Mouse (Mus musculus): ENCODE measurements around the gene Zswim1. TPM values are rescaled to one million over a fixed set of nuclear protein-coding genes. Genes with fewer than 3 reads are reported as not detected.
"Not testable (repeated sequence)": the region's sequence is repeated elsewhere in the genome, so short reads cannot be mapped to it uniquely, and the experiment has no call there.

The Zswim1 gene
- total RNA-seq, 2 experiments from 2014 or later: 0.30 to 5.4 TPM

- ATAC-seq (replicated peaks; ENCODE audit: low FRiP score, poor library complexity, severe bottlenecking): no peak
Observed at GRCm38 (mm10) chr2:164792400-164793190, 29.9 kb upstream of the Zswim1 start.

GRCm38 (mm10) chr2:164793236-164793635, 29.2 kb upstream of the Zswim1 start:
- peak; percentile 67 for ATAC-seq (replicated peaks; ENCODE audit: low FRiP score, poor library complexity, severe bottlenecking)

- no peak for ATAC-seq (replicated peaks; ENCODE audit: low FRiP score, poor library complexity, severe bottlenecking)
Observed at GRCm38 (mm10) chr2:164793772-164794171, 28.7 kb upstream of the Zswim1 start.

- ATAC-seq (replicated peaks; ENCODE audit: low FRiP score, poor library complexity, severe bottlenecking): peak; percentile 81
Observed at GRCm38 (mm10) chr2:164794293-164794692, 28.2 kb upstream of the Zswim1 start.

GRCm38 (mm10) chr2:164795868-164796267, 26.6 kb upstream of the Zswim1 start:
- no peak for ATAC-seq (replicated peaks; ENCODE audit: low FRiP score, poor library complexity, severe bottlenecking)

GRCm38 (mm10) chr2:164798554-164798953, 23.9 kb upstream of the Zswim1 start:
- not testable (repeated sequence) for ATAC-seq (replicated peaks; ENCODE audit: low FRiP score, poor library complexity, severe bottlenecking)

- ATAC-seq (replicated peaks; ENCODE audit: low FRiP score, poor library complexity, severe bottlenecking): no peak
Observed at GRCm38 (mm10) chr2:164800252-164801004, 22.1 kb upstream of the Zswim1 start.

- no peak for ATAC-seq (replicated peaks; ENCODE audit: low FRiP score, poor library complexity, severe bottlenecking)
Observed at GRCm38 (mm10) chr2:164803201-164803920, 19.1 kb upstream of the Zswim1 start.

GRCm38 (mm10) chr2:164803921-164804313, 18.6 kb upstream of the Zswim1 start:
- ATAC-seq (replicated peaks; ENCODE audit: low FRiP score, poor library complexity, severe bottlenecking): no peak

- ATAC-seq (replicated peaks; ENCODE audit: low FRiP score, poor library complexity, severe bottlenecking): peak; percentile 91
Observed at GRCm38 (mm10) chr2:164804533-164805331, 17.8 kb upstream of the Zswim1 start, which contains the start of the genes Acot8 and Zswim3. Acot8 (minus strand) TSS chr2:164804882. Zswim3 (plus strand) TSS chr2:164805098.

GRCm38 (mm10) chr2:164805332-164805718, 17.2 kb upstream of the Zswim1 start:
- ATAC-seq (replicated peaks; ENCODE audit: low FRiP score, poor library complexity, severe bottlenecking): peak; percentile 80

- no peak for ATAC-seq (replicated peaks; ENCODE audit: low FRiP score, poor library complexity, severe bottlenecking)
Observed at GRCm38 (mm10) chr2:164806614-164807013, 15.9 kb upstream of the Zswim1 start.

GRCm38 (mm10) chr2:164813557-164813956, 8.9 kb upstream of the Zswim1 start:
- no peak for ATAC-seq (replicated peaks; ENCODE audit: low FRiP score, poor library complexity, severe bottlenecking)

- ATAC-seq (replicated peaks; ENCODE audit: low FRiP score, poor library complexity, severe bottlenecking): peak; percentile 61
Observed at GRCm38 (mm10) chr2:164815348-164815747, 7.1 kb upstream of the Zswim1 start.

- ATAC-seq (replicated peaks; ENCODE audit: low FRiP score, poor library complexity, severe bottlenecking): peak; percentile 76
Observed at GRCm38 (mm10) chr2:164815821-164816220, 6.7 kb upstream of the Zswim1 start.

GRCm38 (mm10) chr2:164817206-164817605, 5.3 kb upstream of the Zswim1 start:
- ATAC-seq (replicated peaks; ENCODE audit: low FRiP score, poor library complexity, severe bottlenecking): no peak

- no peak for ATAC-seq (replicated peaks; ENCODE audit: low FRiP score, poor library complexity, severe bottlenecking)
Observed at GRCm38 (mm10) chr2:164817703-164818102, 4.8 kb upstream of the Zswim1 start.

GRCm38 (mm10) chr2:164821060-164821459, 1.4 kb upstream of the Zswim1 start:
- ATAC-seq (replicated peaks; ENCODE audit: low FRiP score, poor library complexity, severe bottlenecking): no peak

GRCm38 (mm10) chr2:164823181-164823585, 697 bp downstream of the Zswim1 start:
- peak; percentile 50 for ATAC-seq (replicated peaks; ENCODE audit: low FRiP score, poor library complexity, severe bottlenecking)

Data from erythroid progenitor cell, adult 5-6 weeks (primary cell).